Mouse (Mus musculus) CH12.LX (cell line): Measurements from ENCODE around the gene Bace1.

ENCODE experiments used
- BHLHE40 ChIP-seq: IDR thresholded peaks from 2 replicates; pipeline ENCODE4 v1.6.1; 2011; ENCODE audit warnings: mild to moderate bottlenecking, low read depth, low read length, improper control_type of control experiment
- CHD1 ChIP-seq: IDR thresholded peaks from 2 replicates; pipeline ENCODE4 v1.6.1; 2012; ENCODE audit warnings: low read depth, low read length, improper control_type of control experiment, inconsistent platforms
- CHD2 ChIP-seq: IDR thresholded peaks from 2 replicates; pipeline ENCODE4 v1.6.1; 2011; ENCODE audit warnings: low read length, improper control_type of control experiment
- CTCF ChIP-seq, 2 experiments: IDR thresholded peaks in 1 of 2; conservative IDR thresholded peaks in 1 of 2; 2 replicates each; pipeline ENCODE4 v1.5.1; 2011 to 2012; ENCODE audit warnings: low read depth in 2 of 2, low read length in 2 of 2, improper control_type of control experiment in 1 of 2, inconsistent platforms in 1 of 2, mild to moderate bottlenecking in 1 of 2, moderate library complexity in 1 of 2
- HCFC1 ChIP-seq: IDR thresholded peaks from 2 replicates; pipeline ENCODE4 v1.6.1; 2012; ENCODE audit warnings: low read depth, mild to moderate bottlenecking, inconsistent platforms, low read length, improper control_type of control experiment
- MAFK ChIP-seq: IDR thresholded peaks from 2 replicates; pipeline ENCODE4 v1.6.1; 2011; ENCODE audit warnings: low read length, improper control_type of control experiment; ENCODE audit not compliant: insufficient replicate concordance
- MXI1 ChIP-seq: IDR thresholded peaks from 2 replicates; pipeline ENCODE4 v1.6.1; 2011; ENCODE audit warnings: mild to moderate bottlenecking, low read depth, low read length, improper control_type of control experiment
- POLR2A ChIP-seq: IDR thresholded peaks from 2 replicates; pipeline ENCODE4 v1.6.1; 2011; ENCODE audit warnings: low read depth, mild to moderate bottlenecking, improper control_type of control experiment, low read length
- USF1 ChIP-seq: IDR thresholded peaks from 2 replicates; pipeline ENCODE4 v1.6.1; 2014; ENCODE audit warnings: low read depth, mild to moderate bottlenecking, inconsistent platforms, low read length, improper control_type of control experiment

DNA sequence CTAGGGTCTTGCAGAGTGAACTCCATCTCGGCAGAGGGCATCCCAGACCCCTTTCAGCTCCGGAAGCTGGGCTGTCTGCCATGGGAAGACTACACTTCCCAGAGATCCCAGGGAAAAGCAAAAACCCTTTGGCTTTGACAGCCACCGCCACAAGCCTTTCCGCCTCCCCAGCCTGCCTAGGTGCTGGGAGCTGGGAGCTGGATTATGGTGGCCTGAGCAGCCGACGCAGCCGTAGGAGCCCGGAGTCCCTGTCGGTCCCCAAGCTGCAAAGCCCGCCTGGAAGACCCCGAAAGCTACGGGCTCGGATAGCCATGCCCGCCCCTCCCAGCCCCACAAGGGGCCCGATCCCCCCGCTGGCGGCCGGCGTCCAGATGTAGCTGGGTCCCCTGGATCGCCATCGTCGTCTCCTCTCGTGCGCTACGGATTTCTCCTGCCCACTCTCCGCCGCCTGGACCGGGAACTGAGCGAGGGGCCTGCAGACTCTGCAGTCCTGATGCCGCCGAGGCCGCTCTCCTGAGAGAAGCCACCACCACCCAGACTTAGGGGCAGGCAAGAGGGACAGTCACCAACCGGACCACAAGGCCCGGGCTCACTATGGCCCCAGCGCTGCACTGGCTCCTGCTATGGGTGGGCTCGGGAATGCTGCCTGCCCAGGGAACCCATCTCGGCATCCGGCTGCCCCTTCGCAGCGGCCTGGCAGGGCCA lies at the start of gene Bace1:
- TF ChIP-seq BHLHE40, result no peak
- TF ChIP-seq CTCF (conservative IDR thresholded peaks at IDR 0.05 in 1 of 2, IDR thresholded peaks at IDR 0.05 in 1 of 2; ENCODE audit: low read depth in 2 of 2, low read length in 2 of 2), result no peak
- no peak for TF ChIP-seq MXI1
- TF ChIP-seq HCFC1, result no peak
- TF ChIP-seq CHD1, result no peak
- TF ChIP-seq POLR2A, result no peak
- no peak for TF ChIP-seq USF1
- no peak for TF ChIP-seq MAFK
- TF ChIP-seq CHD2, result no peak
